Mouse (Mus musculus) kidney, embryonic 14.5 days (tissue): ENCODE data around the gene Rragc. TPM values are rescaled to one million over a fixed set of nuclear protein-coding genes. Genes with fewer than 3 reads are reported as not detected.

Source experiments
- ATAC-seq: fragments of 200-750 bp; cut with Nextera tagmentation; 2 replicates; pipeline ENCODE4 v1.8.0; 2017; ENCODE audit warnings: moderate number of reproducible peaks, mild to moderate bottlenecking, moderate TSS enrichment, moderate library complexity; ENCODE audit not compliant: low FRiP score, low TSS enrichment
- H3K27ac ChIP-seq: fragments of 300-500 bp; sonication (generic); 2 replicates; pipeline ENCODE4 v1.5.1; 2014; ENCODE audit warnings: low read depth, mild to moderate bottlenecking, low read length, moderate library complexity, mixed read lengths
- H3K27me3 ChIP-seq: fragments of 300-500 bp; sonication (generic); 2 replicates; pipeline ENCODE4 v1.6.1; 2014; ENCODE audit warnings: mild to moderate bottlenecking, low read length; ENCODE audit not compliant: control insufficient read depth, insufficient read depth
- H3K36me3 ChIP-seq: fragments of 300-500 bp; sonication (generic); 2 replicates; pipeline ENCODE4 v1.6.1; 2014; ENCODE audit warnings: low read length, mixed read lengths; ENCODE audit not compliant: control insufficient read depth, insufficient read depth
- H3K4me1 ChIP-seq: fragments of 300-500 bp; sonication (generic); 2 replicates; pipeline ENCODE4 v1.6.1; 2014; ENCODE audit warnings: low read length, mixed read lengths; ENCODE audit not compliant: control insufficient read depth, insufficient read depth
- H3K4me2 ChIP-seq: fragments of 300-500 bp; sonication (generic); replicated peaks from 2 replicates; pipeline ENCODE4 v1.6.1; 2014; ENCODE audit warnings: low read depth, mild to moderate bottlenecking, low read length
- H3K4me3 ChIP-seq: fragments of 300-500 bp; sonication (generic); 2 replicates; pipeline ENCODE4 v1.5.1; 2014; ENCODE audit warnings: mild to moderate bottlenecking, low read length
- H3K9ac ChIP-seq: fragments of 300-500 bp; sonication (generic); 2 replicates; pipeline ENCODE4 v1.6.1; 2014; ENCODE audit warnings: low read depth, mild to moderate bottlenecking, low read length, moderate library complexity
- H3K9me3 ChIP-seq: fragments of 300-500 bp; sonication (generic); 2 replicates; pipeline ENCODE4 v1.6.1; 2016; ENCODE audit warnings: low read length; ENCODE audit not compliant: control insufficient read depth
- WGBS: fragments of 180-500 bp; shearing (Covaris S2); extraction: QIAGEN DNeasy Blood & Tissue Kit; methylation state at CpG from one replicate; pipeline ENCODE4 v1.1.7; 2014; 5-methylcytosine and 5-hydroxymethylcytosine counted together
- polyA plus RNA-seq: library from polyadenylated mRNA; unstranded; fragments of >200 nt; fragmentation: Nextera tagmentation; extraction: Ambion mirVana; gene quantifications from 2 replicates; pipeline ENCODE4 v1.2.1, GENCODE M21; 2014

Rragc gene
- polyA plus RNA-seq: 34.8 and 52.2 TPM in 2 replicates

DNA sequence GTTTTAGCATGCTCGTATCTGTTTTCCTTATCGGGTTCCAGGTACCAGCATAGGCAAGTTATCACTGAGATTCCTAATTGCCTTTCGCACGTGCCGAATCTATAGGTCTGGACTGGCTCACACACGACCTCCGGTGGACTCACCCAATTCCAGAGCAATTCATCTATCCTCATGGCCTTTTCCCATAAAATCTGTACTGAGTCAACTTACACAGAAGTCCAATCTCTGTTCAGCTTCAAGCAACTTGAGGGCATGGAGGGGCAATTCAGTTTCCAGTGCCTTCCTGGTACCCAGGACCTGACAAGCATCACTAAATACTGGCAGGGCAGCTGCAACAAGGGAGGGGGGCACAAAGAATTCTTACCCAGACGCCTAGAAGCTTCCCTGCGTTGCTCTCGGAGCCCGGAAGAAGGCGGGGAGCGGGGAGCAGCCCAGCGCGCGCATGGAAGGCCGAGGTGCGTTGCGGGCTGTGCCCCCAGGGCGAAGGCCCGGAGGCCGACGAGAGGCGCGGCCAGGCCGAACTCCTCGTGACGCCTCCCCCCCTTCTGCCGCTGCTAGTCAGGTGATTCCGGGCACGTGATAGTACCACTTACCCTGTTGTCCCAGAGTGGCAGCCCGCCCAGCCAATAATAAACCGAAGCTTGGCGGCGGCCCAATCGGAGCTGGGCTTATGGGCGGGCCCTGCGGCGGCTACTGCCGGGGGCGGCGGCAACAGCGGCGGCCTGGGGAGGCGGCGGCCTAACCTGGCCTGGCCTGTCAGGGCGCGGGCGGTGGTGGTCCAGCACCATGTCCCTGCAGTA lies at the start of gene Rragc:
Gene Rragc, plus strand, starts transcription at position 699 of the 800 bp plus-strand sequence.
- Histone ChIP-seq H3K9ac (peak within 1 kb of the TSS; percentile 92), H3K4me3 (peak within 1 kb of the TSS; percentile 95), H3K27me3 (no peaks in the 10 kb centered on the region), H3K4me2 (peak within 1 kb of the TSS; percentile 86), H3K27ac (peak within 1 kb of the TSS; percentile 71), H3K4me1 (peaks cover 16% of the 10 kb centered on the region), H3K9me3 (no peaks in the 10 kb centered on the region), H3K36me3 (peaks cover 35% of the 10 kb centered on the region)
- under 1% methylated on average over 48 of the region's 49 CpGs for WGBS
- peak; percentile 99 for ATAC-seq

DNA sequence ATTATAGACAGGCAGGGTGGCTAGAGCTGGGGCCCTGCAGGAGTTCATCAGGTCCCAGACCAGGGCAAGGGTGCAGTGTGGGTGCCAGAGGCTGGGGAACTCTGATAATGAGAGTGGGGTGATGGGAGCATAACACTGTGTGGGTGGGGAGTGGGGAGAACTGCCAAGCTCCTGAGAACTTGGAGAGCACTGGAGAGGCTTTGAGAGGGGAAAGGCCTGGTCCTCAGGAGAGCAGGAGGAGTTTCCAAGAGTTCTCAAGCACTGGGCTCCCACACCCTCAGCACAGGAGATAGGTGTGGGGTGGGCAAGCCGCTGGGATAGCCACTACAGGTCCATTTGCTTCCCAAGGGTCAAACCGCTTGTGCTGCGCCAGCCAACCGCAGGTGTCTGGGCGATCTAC lies 23.5 kb upstream of the Rragc start:
- no peaks in the 10 kb centered on the region for H3K27me3 ChIP-seq

DNA sequence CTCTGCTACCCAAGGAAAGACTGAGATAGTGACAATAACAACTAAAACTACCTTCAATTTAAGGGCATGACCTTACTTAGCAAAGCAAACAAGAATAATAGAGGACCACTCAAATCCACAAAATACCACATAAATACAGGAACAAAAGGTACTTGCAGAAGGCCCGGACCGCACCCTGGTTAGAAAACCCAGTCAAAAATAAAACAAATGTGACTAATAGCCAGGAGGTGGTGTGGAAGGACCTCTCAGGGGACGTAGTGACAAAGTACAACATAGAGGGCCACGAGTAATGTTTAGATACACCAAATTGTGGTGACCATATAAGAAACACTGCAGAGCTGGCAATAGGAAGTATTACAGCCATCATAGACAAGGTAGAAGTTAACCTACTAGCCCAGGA lies 23.0 kb upstream of the Rragc start:
- H3K27me3 ChIP-seq: no peaks in the 10 kb centered on the region
- H3K9ac ChIP-seq: no peak overlapping the region
- ATAC-seq: no peak
- H3K36me3 ChIP-seq: no peaks in the 10 kb centered on the region
- 79% methylated on average over 4 of the region's 4 CpGs for WGBS
- no peaks in the 10 kb centered on the region for H3K4me1 ChIP-seq
- no peak overlapping the region for H3K4me2 ChIP-seq
- H3K9me3 ChIP-seq: no peaks in the 10 kb centered on the region
- H3K4me3 ChIP-seq: no peak overlapping the region
- no peak overlapping the region for H3K27ac ChIP-seq

More for the DNA sequence above, 23.5 kb upstream of the Rragc start:
- no peak overlapping the region for H3K9ac ChIP-seq
- H3K4me3 ChIP-seq: no peak overlapping the region
- H3K27ac ChIP-seq: no peak overlapping the region
- no peak overlapping the region for H3K4me2 ChIP-seq
- H3K4me1 ChIP-seq: no peaks in the 10 kb centered on the region
- no peaks in the 10 kb centered on the region for H3K36me3 ChIP-seq
- ATAC-seq: no peak
- 90% methylated on average over 5 of the region's 5 CpGs for WGBS
- H3K9me3 ChIP-seq: no peaks in the 10 kb centered on the region

DNA sequence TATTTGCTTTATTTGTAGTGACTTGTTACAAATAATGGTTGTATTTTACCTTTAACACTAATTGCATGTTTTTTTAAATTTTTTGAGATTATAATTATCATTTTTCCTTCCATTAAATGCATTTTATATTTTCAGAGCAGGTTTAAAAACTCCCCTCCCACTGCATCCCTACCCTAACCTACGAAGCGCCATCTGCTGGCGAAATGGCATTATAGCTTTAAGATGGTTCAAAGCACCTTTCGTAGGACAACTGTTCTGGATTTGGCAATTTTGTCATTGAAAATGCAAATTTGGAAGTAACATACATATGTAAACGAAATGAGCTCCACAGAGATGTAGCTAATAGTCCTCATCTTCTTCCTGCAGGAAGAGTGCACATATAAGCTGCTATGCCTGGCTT lies 18.6 kb upstream of the Rragc start:
- Histone ChIP-seq H3K36me3 (no peaks in the 10 kb centered on the region), H3K9me3 (no peaks in the 10 kb centered on the region), H3K27me3 (no peaks in the 10 kb centered on the region), H3K4me1 (no peaks in the 10 kb centered on the region), H3K27ac (no peak overlapping the region), H3K9ac (no peak overlapping the region), H3K4me2 (no peak overlapping the region), H3K4me3 (no peak overlapping the region)
- 10% methylated on average over 5 of the region's 5 CpGs for WGBS
- ATAC-seq: no peak

- Histone ChIP-seq H3K4me3 (no peak overlapping the region), H3K9ac (no peak overlapping the region), H3K27ac (no peak overlapping the region), H3K27me3 (no peaks in the 10 kb centered on the region), H3K4me1 (peaks cover 9% of the 10 kb centered on the region; the same call in 1 of the 2 replicates), H3K36me3 (peaks cover 1% of the 10 kb centered on the region; the same call in 1 of the 2 replicates), H3K9me3 (no peaks in the 10 kb centered on the region), H3K4me2 (no peak overlapping the region)
- no peak for ATAC-seq
- 82% methylated on average over 3 of the region's 3 CpGs for WGBS
Observed at GRCm38 (mm10) chr4:123903432-123903831, 13.8 kb upstream of the Rragc start.

DNA sequence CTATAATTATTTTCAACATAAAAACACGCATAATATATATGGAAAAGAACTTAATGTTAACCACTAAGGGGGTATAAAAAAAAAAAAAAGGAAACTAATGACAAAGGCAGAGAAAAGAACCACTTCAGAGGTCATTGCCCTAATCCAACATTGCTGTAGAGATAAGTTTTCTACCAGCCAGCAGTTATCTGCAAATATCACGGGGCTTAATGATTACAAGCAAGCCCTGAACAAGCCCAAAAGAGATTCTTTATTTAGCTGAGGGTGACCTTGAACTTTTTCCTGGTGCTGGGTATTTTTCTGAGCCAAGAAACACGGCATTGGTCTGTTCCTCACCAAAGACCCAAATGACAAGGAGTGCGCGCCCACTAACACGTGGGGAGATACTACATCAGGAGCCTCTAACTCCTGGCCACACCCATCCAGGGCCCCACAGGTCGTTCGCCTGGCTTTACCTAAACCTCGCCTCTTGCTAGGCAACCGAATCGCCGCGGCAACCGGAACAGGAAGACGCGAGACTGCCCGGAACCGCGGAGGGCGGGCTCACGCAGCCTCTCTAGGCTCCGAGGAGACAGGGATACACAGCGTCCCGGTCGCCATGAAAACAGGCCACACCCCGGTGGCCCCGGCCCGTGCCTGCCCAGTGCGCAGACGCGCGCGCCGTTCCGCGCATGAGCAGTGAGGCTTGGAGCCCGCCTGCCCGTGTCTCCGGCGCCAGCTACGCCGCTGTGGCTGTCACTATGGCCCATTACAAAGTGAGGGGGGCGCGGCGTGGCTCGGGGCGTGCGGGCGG lies 12.7 kb upstream of the Rragc start, which contains the start of gene Mycbp:
Gene Mycbp, plus strand, starts transcription at position 500 of the 793 bp plus-strand sequence.
- 2% methylated on average over 46 of the region's 49 CpGs for WGBS
- Histone ChIP-seq H3K9me3 (no peaks in the 10 kb centered on the region), H3K4me1 (peaks cover 9% of the 10 kb centered on the region; the same call in 1 of the 2 replicates), H3K4me2 (peak within 1 kb of the TSS; percentile 64), H3K36me3 (peaks cover 9% of the 10 kb centered on the region; the same call in 1 of the 2 replicates), H3K4me3 (peak within 1 kb of the TSS; percentile 86), H3K27ac (peak within 1 kb of the TSS; percentile 77), H3K9ac (peak within 1 kb of the TSS; percentile 85), H3K27me3 (no peaks in the 10 kb centered on the region)
- ATAC-seq: peak; percentile 100

DNA sequence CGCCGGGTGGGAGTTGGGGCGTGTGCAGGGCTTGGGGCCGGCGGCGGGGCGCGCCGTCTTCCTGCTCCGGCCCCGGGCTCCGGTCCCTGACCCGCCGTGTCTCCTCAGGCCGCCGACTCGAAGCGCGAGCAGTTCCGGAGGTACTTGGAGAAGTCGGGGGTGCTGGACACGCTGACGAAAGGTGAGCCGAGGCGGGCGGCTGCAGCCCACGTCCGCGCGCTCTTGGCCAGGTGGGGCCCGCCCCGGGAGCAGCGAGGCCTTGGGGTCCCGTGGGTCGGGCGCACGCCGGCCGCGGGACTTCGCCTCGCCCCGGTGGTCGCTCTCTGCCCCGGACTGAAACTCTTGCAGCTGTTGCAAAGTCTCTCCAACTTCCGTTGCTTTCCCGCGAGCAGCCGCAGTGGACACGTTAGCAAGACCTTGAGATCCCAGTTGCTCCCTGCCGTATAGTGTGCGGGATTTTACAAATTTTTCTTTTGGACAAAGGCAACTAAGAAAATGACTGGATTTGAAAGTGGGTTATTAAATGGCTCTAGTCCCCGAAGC lies 12.0 kb upstream of the Rragc start:
- ATAC-seq: no peak; the same call in 1 of the 2 replicates
- under 1% methylated on average over 53 of the region's 53 CpGs for WGBS

DNA sequence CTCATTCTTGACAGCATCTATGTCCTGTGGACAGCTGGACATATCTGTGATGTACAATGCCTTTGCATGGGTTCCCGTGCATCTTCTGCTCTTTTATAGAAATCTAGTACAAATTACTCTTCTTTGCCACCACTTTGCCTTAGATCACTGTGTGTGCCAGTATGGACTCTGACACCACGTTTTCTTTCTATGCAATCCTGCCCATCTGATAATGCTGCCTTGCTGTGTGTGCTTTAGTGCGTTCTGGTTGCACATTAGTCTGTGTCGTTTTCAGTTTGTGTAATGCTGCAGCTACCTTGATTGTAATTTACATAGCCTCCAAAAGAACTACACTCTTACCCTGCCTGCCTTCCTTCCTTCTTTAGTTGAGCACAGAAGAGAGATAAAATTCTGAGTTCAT lies 5.7 kb upstream of the Rragc start:
- 88% methylated on average over 4 of the region's 4 CpGs for WGBS
- ATAC-seq: no peak
- Histone ChIP-seq H3K4me2 (no peak overlapping the region), H3K4me3 (no peak overlapping the region), H3K27me3 (no peaks in the 10 kb centered on the region), H3K9me3 (no peaks in the 10 kb centered on the region), H3K36me3 (peaks cover 38% of the 10 kb centered on the region), H3K27ac (no peak overlapping the region), H3K9ac (no peak overlapping the region), H3K4me1 (peaks cover 6% of the 10 kb centered on the region)

More for the DNA sequence above, 12.0 kb upstream of the Rragc start:
- no peaks in the 10 kb centered on the region for H3K9me3 ChIP-seq
- H3K4me3 ChIP-seq: peak overlapping the region; percentile 86
- H3K27ac ChIP-seq: peak overlapping the region; percentile 77
- peaks cover 12% of the 10 kb centered on the region; the same call in 1 of the 2 replicates for H3K36me3 ChIP-seq
- H3K9ac ChIP-seq: peak overlapping the region; percentile 85
- H3K4me2 ChIP-seq: peak overlapping the region; percentile 64
- H3K27me3 ChIP-seq: no peaks in the 10 kb centered on the region
- H3K4me1 ChIP-seq: peaks cover 9% of the 10 kb centered on the region; the same call in 1 of the 2 replicates
